Mouse (Mus musculus): Measurements from ENCODE around the gene Alpk1.

Alpk1 gene

GRCm38 (mm10) chr3:127694802-127695771, 85.2 kb downstream of the Alpk1 start:
- peak; percentile 47 for DNase-seq (ENCODE audit: low spot score)

GRCm38 (mm10) chr3:127691230-127691629, 89.1 kb downstream of the Alpk1 start:
- DNase-seq (ENCODE audit: low spot score), result no peak

DNA sequence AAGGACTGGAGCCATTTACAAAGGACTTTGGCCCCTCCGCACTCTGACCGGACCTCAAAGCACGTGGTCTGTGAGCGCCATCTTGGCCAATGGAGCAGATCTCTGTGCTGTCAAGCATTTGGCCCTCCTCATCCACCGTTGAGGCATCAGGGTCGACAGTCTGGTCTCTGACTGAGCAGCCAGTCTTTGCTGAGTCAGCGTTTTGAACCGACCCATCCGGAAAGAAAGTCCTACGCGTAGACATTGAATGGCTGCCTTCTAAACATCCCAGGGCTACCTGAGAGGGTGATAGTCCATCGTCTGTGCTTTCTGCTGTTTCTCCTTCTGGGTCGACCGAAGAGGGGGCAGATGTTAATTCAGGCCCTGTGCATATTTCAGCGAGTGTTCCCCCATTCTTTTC, 100.6 kb downstream of the Alpk1 start:
- no peak for DNase-seq (ENCODE audit: low spot score)

DNA sequence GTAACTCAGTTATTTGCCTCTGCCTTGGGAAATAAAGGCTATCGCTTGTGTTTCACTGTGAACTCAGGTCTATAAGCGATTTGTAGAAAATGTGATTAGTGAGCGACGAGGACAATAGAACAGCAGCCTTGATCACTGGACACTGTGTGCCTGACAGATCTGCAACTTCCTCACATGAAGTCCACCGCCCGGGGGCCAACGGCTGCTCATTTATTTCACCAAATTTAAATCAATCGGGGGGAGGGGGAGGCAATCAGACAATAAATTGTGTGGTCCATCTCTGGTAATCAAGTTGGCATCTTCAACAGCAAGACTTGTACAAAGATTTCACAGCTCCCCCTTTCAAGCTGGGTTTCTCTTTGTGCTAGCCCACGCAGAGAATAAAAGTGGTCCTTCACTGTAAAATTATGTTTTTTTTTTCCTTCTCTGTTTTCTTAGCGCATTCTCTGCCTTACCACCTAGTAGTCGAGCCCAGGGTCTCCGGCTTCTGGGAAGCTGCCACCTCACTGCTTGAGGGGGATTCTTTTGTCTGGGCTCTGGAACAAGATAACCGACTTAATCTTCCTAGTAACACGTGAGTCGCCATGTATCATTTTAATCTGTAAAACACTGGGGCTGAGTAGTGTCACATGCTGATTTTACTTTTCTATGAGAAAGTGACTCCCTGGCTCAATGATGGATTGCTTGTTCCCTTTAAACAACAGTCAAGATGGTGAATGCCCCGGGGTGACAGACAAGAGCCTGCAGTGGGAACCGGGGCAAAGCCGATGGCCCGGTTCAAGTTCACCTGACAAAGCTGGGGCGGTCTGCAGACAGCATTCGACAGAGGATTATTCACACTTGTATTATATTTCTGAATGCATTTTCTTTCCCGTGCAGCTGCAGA, 118.4 kb downstream of the Alpk1 start:
- peak; percentile 48 for DNase-seq (ENCODE audit: low spot score)

DNA sequence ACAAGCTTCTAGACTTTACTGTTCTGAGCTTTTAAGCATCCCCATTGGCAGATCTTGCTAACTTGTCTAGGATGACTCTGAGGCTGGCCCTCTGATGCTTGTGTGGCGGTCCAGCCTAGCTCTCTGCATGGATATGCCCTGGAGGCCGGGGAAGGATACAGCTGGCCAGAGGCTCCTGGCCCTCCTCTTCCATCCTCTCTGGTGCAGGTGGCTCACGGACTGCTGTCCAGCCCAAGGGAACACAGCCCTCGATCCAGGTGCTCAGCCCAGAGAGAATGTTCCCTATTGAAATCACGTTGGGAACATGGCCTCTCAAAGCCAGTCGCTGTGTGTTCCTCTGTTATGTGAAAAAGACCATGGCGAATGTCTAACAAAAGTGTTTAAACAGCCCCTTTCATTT, 119.6 kb downstream of the Alpk1 start:
- peak; percentile 23 for DNase-seq (ENCODE audit: low spot score)

DNA sequence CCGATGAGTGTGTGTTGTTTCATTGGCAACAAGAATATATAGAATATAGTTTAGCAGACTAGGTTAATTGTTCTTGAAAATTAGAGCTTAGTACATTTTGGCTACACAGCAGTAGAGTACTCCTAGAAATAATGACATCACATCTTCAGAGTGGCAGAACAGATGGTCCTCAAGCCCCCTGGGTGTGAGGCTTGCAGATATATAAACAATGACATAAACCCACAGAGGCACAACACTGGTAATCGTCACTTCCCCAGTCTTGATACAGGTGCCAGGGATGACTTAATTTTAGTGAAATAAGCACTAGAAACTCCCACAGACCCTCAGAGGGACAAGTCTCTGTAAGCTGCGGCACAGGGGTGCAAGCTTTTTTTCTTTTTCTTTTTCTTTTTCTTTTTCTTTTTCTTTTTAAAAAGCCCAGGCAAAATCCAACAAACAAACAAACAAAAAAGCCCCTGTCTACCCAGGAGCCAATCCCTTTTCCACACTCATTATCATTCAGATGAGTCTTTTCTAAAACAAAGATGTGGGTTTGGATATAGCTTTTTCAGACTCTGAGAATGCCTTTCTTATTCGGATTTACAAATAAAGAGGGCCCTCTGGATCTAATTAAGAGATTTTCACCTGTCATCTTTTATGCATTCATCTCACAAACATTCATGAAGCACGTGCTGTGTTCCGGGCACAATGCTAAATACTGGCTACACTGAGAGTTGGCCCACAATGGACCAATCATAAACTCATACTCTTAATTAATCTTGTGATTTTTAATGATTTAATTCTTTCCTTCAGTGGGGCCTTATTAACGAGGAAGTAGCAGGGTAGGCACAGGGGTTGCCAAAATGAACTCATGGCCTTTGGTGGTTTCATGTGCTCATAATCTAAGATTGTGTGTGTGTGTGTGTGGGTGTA, 128.3 kb downstream of the Alpk1 start:
- DNase-seq (ENCODE audit: low spot score), result no peak

GRCm38 (mm10) chr3:127646156-127646825, 134.0 kb downstream of the Alpk1 start:
- DNase-seq (ENCODE audit: low spot score), result no peak

DNA sequence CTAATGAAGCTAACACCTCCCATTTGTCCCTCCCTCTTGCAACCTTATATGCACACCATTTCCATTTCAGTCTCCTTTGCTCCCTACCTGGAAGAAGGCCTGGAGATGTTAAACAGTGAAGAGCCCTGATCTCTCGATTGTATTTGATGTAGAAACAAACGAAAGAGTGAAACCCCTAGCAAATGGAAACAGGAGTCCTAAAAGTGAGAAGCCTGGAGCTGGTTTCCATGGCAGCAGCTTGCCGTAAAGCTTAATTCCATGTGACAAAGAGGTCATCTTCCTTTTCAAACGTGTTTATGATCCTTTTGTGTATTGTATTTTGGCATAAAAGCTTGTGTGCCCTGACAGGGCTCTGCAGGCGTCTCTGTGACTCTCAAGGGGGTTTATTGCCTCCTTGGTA, 138.1 kb downstream of the Alpk1 start:
- peak; percentile 60 for DNase-seq (ENCODE audit: low spot score)

DNA sequence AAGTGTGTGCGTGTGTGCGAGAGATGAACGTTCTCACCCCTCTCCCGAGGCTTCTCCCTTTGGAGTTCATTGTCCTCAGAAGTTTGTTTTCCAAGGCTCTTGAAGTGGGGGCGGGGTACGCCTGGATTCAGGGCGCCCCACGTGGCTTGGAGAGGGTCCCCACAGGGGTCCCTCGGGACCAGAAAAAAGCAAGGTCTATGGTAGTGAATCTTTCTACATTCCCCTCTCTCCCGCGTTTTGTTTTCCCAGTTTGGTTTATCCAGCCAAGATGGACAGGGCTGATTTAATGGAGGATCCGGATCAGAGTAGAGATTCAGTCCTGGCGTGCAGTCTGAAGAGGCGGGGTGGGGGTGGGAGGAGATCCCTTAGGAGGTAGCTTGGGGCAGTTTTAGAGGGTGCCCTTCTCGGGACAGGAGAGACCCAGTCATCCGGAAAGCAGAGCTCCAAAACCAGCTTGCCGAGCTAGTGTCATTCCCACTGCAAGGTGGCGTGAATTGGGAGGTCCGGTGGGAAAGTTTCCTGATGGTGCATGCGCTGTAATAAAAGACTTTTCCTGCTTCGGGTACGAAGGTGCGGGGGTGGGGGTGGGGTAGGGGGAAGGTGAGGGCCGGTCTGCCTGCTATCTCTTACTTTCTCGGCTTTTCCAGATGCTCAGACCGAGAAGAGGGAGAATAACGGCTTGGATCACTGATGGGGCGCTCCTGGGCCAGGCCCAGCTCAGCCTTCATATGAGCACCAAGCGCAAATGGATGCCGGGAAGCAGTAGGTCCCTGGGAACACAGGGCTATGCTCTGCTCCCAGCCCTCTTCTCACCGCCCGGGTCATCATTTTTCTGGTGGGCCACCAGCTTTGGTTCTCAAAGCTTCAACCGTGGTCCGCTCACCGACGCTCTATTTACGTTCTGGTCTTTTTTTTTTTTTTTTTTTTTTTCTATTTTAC, 139.3 kb downstream of the Alpk1 start:
- no peak for DNase-seq (ENCODE audit: low spot score)

DNA sequence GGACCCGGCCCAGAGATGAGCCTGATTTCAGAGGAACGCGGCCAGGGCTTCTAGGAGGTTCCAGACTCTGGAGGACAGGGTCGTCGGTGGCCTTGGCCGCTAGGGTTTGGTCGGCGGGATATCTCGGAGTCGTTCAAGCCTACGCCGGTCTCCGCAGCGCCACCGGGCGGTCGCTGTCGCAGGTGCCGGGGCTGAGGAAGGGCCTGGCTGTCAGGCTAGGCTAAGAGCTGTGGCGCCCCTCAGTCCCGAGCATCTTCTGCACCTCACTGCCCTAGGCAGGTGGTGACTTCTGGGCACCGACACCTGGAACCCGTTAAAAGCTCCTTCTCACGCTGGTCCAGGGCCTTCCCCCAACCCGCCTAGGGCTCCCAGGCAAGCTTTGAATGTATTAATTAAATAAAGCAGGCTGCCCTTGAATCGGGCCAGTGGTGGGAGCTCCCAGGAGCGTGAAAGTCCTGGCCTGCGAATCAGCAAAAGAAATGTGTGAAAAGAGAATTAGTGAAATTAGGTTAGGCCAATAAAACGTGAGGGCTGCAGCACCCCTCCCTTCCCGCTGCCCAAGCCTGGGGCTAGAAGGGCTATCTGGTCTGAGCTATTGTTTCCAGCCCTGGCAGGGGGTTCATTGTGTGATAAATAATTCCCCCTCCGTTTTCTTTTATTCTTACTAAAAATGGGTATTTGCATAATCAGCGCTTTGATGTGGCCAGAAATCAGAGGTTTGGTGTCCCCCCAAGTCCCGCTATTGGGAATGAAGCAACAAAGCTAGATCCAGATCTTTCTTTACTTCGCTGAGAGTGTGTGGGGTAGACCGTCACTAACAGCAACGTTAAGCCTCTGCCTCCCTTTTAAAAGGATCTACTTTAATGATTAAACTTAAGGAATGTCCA, 140.2 kb downstream of the Alpk1 start:
- peak; percentile 87 for DNase-seq (ENCODE audit: low spot score)

DNA sequence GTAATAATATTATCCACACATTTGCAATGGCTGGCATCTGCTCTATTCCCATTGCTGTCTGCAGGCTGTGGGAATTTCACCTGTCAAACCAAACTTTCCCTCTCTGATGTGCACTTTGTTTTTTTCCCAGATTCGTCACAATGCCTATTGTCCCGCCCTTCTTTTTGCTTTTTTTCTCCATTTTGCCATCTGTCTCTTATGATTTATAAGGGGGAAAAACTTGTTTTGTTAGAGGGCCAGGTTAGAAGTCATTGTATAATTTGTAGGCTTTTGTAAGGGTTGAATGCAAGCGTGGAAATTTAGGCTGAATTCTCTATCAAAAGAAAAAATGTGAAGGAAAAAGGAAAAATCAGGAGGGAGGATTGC, 145.4 kb downstream of the Alpk1 start:
- peak; percentile 61 for DNase-seq (ENCODE audit: low spot score)

GRCm38 (mm10) chr3:127634101-127634983, 146.0 kb downstream of the Alpk1 start:
- DNase-seq (ENCODE audit: low spot score), result peak; percentile 86

DNA sequence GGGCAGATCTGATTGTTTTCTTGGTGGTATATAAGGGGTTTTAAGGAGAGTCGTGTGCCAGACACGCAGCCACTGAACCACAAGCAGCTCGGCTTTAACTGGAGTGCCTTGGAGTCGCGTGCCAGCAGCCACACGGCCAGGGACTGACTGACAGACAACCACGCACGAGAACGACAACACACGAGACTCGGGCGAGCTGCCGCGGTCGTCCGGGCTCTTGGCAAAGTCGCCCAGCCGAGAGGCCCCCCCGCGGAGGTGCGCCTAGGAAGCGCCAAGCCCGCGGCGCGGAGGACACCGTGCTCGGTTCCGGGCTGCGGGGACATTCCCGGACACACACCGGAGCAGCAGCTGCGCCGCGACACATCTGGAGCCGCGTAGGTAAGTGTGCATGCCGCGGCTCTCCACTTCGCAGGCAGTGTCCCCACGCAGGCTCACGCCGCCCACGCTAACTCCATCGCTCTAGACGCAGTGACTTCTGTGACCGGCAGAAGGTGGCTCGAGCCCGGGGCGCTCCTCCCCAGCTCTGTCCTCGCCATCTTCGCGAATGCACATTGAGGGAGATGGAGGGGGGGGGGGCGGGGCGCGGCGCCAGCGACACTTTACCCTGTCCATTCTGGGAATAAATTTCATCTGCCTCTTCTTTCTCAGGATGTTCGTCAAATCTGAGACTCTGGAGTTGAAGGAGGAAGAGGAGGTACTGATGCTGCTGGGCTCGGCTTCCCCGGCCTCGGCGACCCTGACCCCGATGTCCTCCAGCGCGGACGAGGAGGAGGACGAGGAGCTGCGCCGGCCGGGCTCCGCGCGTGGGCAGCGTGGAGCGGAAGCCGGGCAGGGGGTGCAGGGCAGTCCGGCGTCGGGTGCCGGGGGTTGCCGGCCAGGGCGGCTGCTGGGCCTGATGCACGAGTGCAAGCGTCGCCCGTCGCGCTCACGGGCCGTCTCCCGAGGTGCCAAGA, 147.0 kb downstream of the Alpk1 start, which contains the start of gene Neurog2:
Gene Neurog2, plus strand, starts transcription at position 56 of the 953 bp plus-strand sequence.
- no peak for DNase-seq (ENCODE audit: low spot score)

DNA sequence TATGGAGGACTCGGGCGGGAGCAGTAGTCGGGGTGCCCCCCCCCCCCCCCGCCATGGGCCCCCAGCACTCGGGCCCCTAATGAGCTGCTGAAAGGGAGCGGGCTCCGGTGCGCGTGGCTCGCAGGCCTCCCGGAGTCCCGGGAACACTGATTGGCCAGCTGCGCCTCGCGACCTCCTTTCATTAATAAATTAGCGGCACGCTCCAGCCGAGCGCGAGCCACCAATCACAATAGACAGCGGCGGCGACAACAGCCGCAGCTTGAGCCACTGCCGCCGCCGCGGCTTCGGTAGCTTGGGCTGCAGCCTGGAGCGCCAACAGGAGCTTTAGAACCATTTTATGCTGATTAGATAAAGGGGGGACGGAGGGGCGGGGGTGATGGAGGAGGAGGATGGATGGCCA, 147.8 kb downstream of the Alpk1 start:
- peak; percentile 88 for DNase-seq (ENCODE audit: low spot score)

GRCm38 (mm10) chr3:127631582-127631981, 148.7 kb downstream of the Alpk1 start:
- no peak for DNase-seq (ENCODE audit: low spot score)

DNA sequence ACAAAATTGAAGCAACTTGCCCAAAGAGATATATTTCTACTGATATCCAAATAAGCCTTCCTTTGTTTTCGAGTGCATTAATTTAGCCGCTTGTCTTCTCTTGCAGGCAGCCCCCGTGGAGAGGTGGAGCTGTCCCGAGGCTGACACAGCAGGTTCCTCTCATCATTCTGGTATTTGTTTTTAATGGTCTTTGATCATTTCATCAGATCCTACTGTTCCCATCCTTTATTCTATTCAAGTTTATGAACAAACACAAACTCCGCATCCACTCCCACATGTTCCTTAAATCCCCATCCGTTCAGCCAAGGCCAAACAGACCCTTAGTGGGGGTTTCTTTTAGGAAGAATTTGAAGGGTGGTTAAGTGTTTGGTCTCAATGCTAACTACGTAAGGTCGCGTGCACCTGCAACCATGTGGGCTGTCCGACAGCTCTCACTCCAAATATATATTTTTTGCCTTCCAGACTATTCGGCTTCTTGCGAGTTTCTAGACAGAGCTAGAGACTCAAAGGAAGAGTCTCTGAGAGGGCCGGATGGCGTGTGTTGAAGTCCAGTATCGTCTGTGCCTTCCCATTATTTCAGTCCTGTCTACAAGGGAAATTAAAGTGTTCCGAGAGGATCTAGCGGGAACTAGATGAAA, 149.5 kb downstream of the Alpk1 start:
- no peak for DNase-seq (ENCODE audit: low spot score)
